Mouse (Mus musculus): ENCODE data around the gene Dlx2. TPM values are rescaled to one million over a fixed set of nuclear protein-coding genes. Genes with fewer than 3 reads are reported as not detected.

Dlx2 gene
- polyA plus RNA-seq (2014; fragmentation: Nextera tagmentation; extraction: Ambion mirVana): 0.08 and 0.39 TPM in 2 replicates

GRCm38 (mm10) chr2:71546640-71547071 is at the start of gene Dlx2:
Gene Dlx2, minus strand, starts transcription at chr2:71546754.
- ATAC-seq (ENCODE audit: insufficient number of reproducible peaks, insufficient read depth, low FRiP score, low read depth): no peak
- peaks cover 93% of the 10 kb centered on the region for H3K27me3 ChIP-seq (ENCODE audit: control insufficient read depth, insufficient read depth, low read length)
- H3K4me3 ChIP-seq (ENCODE audit: control insufficient read depth in 1 of 2, insufficient read depth in 1 of 2, low read depth in 1 of 2, low read length in 2 of 2): peak within 1 kb of the TSS; percentile 43 to 46
- H3K4me2 ChIP-seq (ENCODE audit: low read length): peak within 1 kb of the TSS; percentile 81
- H3K9ac ChIP-seq (ENCODE audit: low read length): 0 out of 2 replicates have a peak within 1 kb of the TSS, but pooled peaks have one; percentile 12
- WGBS: 1% methylated on average over 37 of the region's 37 CpGs
- H3K9me3 ChIP-seq (ENCODE audit: control insufficient read depth, low read length): no peaks in the 10 kb centered on the region
- no peaks in the 10 kb centered on the region for H3K36me3 ChIP-seq (ENCODE audit: control insufficient read depth, insufficient read depth, low read length)
- no peak within 1 kb of the TSS for H3K27ac ChIP-seq (replicated peaks in 1 of 2; ENCODE audit: control insufficient read depth in 1 of 2, insufficient read depth in 1 of 2, low read depth in 2 of 2, low read length in 2 of 2)
- peaks cover 9 to 21% of the 10 kb centered on the region in 2 experiments for H3K4me1 ChIP-seq (ENCODE audit: control insufficient read depth in 2 of 2, insufficient read depth in 2 of 2, low read length in 2 of 2)

- Histone ChIP-seq H3K27me3 (ENCODE audit: control insufficient read depth, insufficient read depth, low read length) (peaks cover 9% of the 10 kb centered on the region), H3K4me1 (ENCODE audit: control insufficient read depth in 2 of 2, insufficient read depth in 2 of 2, low read length in 2 of 2) (0 out of 4 replicates have a peak, but pooled peaks cover 0 to 2% of the 10 kb centered on the region in 2 experiments), H3K9me3 (ENCODE audit: control insufficient read depth, low read length) (no peaks in the 10 kb centered on the region), H3K27ac (replicated peaks in 1 of 2; ENCODE audit: control insufficient read depth in 1 of 2, insufficient read depth in 1 of 2, low read depth in 2 of 2, low read length in 2 of 2) (no peak overlapping the region), H3K36me3 (ENCODE audit: control insufficient read depth, insufficient read depth, low read length) (no peaks in the 10 kb centered on the region), H3K4me3 (ENCODE audit: control insufficient read depth in 1 of 2, insufficient read depth in 1 of 2, low read depth in 1 of 2, low read length in 2 of 2) (no peak overlapping the region), H3K4me2 (ENCODE audit: low read length) (no peak overlapping the region), H3K9ac (ENCODE audit: low read length) (no peak overlapping the region)
- no peak for ATAC-seq (ENCODE audit: insufficient number of reproducible peaks, insufficient read depth, low FRiP score, low read depth)
- 78% methylated on average over 7 of the region's 7 CpGs for WGBS
Measured at GRCm38 (mm10) chr2:71594466-71594865, 47.9 kb upstream of the Dlx2 start.

- WGBS: 87% methylated on average over 9 of the region's 9 CpGs
- Histone ChIP-seq H3K4me3 (ENCODE audit: control insufficient read depth in 1 of 2, insufficient read depth in 1 of 2, low read depth in 1 of 2, low read length in 2 of 2) (no peak overlapping the region), H3K4me1 (ENCODE audit: control insufficient read depth in 2 of 2, insufficient read depth in 2 of 2, low read length in 2 of 2) (no peaks in the 10 kb centered on the region), H3K27ac (replicated peaks in 1 of 2; ENCODE audit: control insufficient read depth in 1 of 2, insufficient read depth in 1 of 2, low read depth in 2 of 2, low read length in 2 of 2) (no peak overlapping the region), H3K4me2 (ENCODE audit: low read length) (no peak overlapping the region), H3K9ac (ENCODE audit: low read length) (no peak overlapping the region), H3K36me3 (ENCODE audit: control insufficient read depth, insufficient read depth, low read length) (no peaks in the 10 kb centered on the region), H3K9me3 (ENCODE audit: control insufficient read depth, low read length) (no peaks in the 10 kb centered on the region), H3K27me3 (ENCODE audit: control insufficient read depth, insufficient read depth, low read length) (no peaks in the 10 kb centered on the region)
- ATAC-seq (ENCODE audit: insufficient number of reproducible peaks, insufficient read depth, low FRiP score, low read depth): no peak
Measured at GRCm38 (mm10) chr2:71589114-71589513, 42.6 kb upstream of the Dlx2 start.

- H3K4me3 ChIP-seq (ENCODE audit: control insufficient read depth in 1 of 2, insufficient read depth in 1 of 2, low read depth in 1 of 2, low read length in 2 of 2): peak overlapping the region; percentile 55 to 69
- H3K4me2 ChIP-seq (ENCODE audit: low read length): peak overlapping the region; percentile 75
- H3K27ac ChIP-seq (replicated peaks in 1 of 2; ENCODE audit: control insufficient read depth in 1 of 2, insufficient read depth in 1 of 2, low read depth in 2 of 2, low read length in 2 of 2): no peak overlapping the region
- no peaks in the 10 kb centered on the region for H3K9me3 ChIP-seq (ENCODE audit: control insufficient read depth, low read length)
- peaks cover 0 to 8% of the 10 kb centered on the region in 2 experiments; a peak in 2 of 4 replicates for H3K4me1 ChIP-seq (ENCODE audit: control insufficient read depth in 2 of 2, insufficient read depth in 2 of 2, low read length in 2 of 2)
- WGBS: 64% methylated on average over 5 of the region's 5 CpGs
- ATAC-seq (ENCODE audit: insufficient number of reproducible peaks, insufficient read depth, low FRiP score, low read depth): no peak
- no peaks in the 10 kb centered on the region for H3K27me3 ChIP-seq (ENCODE audit: control insufficient read depth, insufficient read depth, low read length)
- no peaks in the 10 kb centered on the region for H3K36me3 ChIP-seq (ENCODE audit: control insufficient read depth, insufficient read depth, low read length)
- peak overlapping the region; percentile 67 for H3K9ac ChIP-seq (ENCODE audit: low read length)
Measured at GRCm38 (mm10) chr2:71581488-71581887, 34.9 kb upstream of the Dlx2 start.

GRCm38 (mm10) chr2:71580632-71581466 is 34.3 kb upstream of the Dlx2 start:
- 8% methylated on average over 50 of the region's 50 CpGs for WGBS
- peak overlapping the region; percentile 75 for H3K4me2 ChIP-seq (ENCODE audit: low read length)
- no peak overlapping the region for H3K27ac ChIP-seq (replicated peaks in 1 of 2; ENCODE audit: control insufficient read depth in 1 of 2, insufficient read depth in 1 of 2, low read depth in 2 of 2, low read length in 2 of 2)
- peaks cover 0 to 8% of the 10 kb centered on the region in 2 experiments; a peak in 2 of 4 replicates for H3K4me1 ChIP-seq (ENCODE audit: control insufficient read depth in 2 of 2, insufficient read depth in 2 of 2, low read length in 2 of 2)
- peak overlapping the region; percentile 67 for H3K9ac ChIP-seq (ENCODE audit: low read length)
- H3K27me3 ChIP-seq (ENCODE audit: control insufficient read depth, insufficient read depth, low read length): no peaks in the 10 kb centered on the region
- no peak for ATAC-seq (ENCODE audit: insufficient number of reproducible peaks, insufficient read depth, low FRiP score, low read depth)
- no peaks in the 10 kb centered on the region for H3K9me3 ChIP-seq (ENCODE audit: control insufficient read depth, low read length)
- H3K36me3 ChIP-seq (ENCODE audit: control insufficient read depth, insufficient read depth, low read length): no peaks in the 10 kb centered on the region
- peak overlapping the region; percentile 55 to 69 for H3K4me3 ChIP-seq (ENCODE audit: control insufficient read depth in 1 of 2, insufficient read depth in 1 of 2, low read depth in 1 of 2, low read length in 2 of 2)

GRCm38 (mm10) chr2:71577059-71577458 is 30.5 kb upstream of the Dlx2 start:
- ATAC-seq (ENCODE audit: insufficient number of reproducible peaks, insufficient read depth, low FRiP score, low read depth): no peak
- Histone ChIP-seq H3K4me1 (ENCODE audit: control insufficient read depth in 2 of 2, insufficient read depth in 2 of 2, low read length in 2 of 2) (peaks cover 0 to 4% of the 10 kb centered on the region in 2 experiments; a peak in 2 of 4 replicates), H3K9ac (ENCODE audit: low read length) (no peak overlapping the region)

GRCm38 (mm10) chr2:71573736-71574135 is 27.2 kb upstream of the Dlx2 start:
- H3K9me3 ChIP-seq (ENCODE audit: control insufficient read depth, low read length): no peaks in the 10 kb centered on the region
- 46% methylated on average over 4 of the region's 4 CpGs for WGBS
- no peak for ATAC-seq (ENCODE audit: insufficient number of reproducible peaks, insufficient read depth, low FRiP score, low read depth)
- no peak overlapping the region for H3K4me2 ChIP-seq (ENCODE audit: low read length)
- H3K36me3 ChIP-seq (ENCODE audit: control insufficient read depth, insufficient read depth, low read length): no peaks in the 10 kb centered on the region
- no peak overlapping the region for H3K27ac ChIP-seq (replicated peaks in 1 of 2; ENCODE audit: control insufficient read depth in 1 of 2, insufficient read depth in 1 of 2, low read depth in 2 of 2, low read length in 2 of 2)
- H3K27me3 ChIP-seq (ENCODE audit: control insufficient read depth, insufficient read depth, low read length): 0 out of 2 replicates have a peak, but pooled peaks cover 3% of the 10 kb centered on the region
- no peaks in the 10 kb centered on the region for H3K4me1 ChIP-seq (ENCODE audit: control insufficient read depth in 2 of 2, insufficient read depth in 2 of 2, low read length in 2 of 2)
- no peak overlapping the region for H3K9ac ChIP-seq (ENCODE audit: low read length)
- H3K4me3 ChIP-seq (ENCODE audit: control insufficient read depth in 1 of 2, insufficient read depth in 1 of 2, low read depth in 1 of 2, low read length in 2 of 2): no peak overlapping the region

More at GRCm38 (mm10) chr2:71577059-71577458, 30.5 kb upstream of the Dlx2 start:
- H3K4me3 ChIP-seq (ENCODE audit: control insufficient read depth in 1 of 2, insufficient read depth in 1 of 2, low read depth in 1 of 2, low read length in 2 of 2): no peak overlapping the region
- H3K27me3 ChIP-seq (ENCODE audit: control insufficient read depth, insufficient read depth, low read length): 0 out of 2 replicates have a peak, but pooled peaks cover 3% of the 10 kb centered on the region
- WGBS: 76% methylated on average over 2 of the region's 2 CpGs
- no peaks in the 10 kb centered on the region for H3K36me3 ChIP-seq (ENCODE audit: control insufficient read depth, insufficient read depth, low read length)
- H3K27ac ChIP-seq (replicated peaks in 1 of 2; ENCODE audit: control insufficient read depth in 1 of 2, insufficient read depth in 1 of 2, low read depth in 2 of 2, low read length in 2 of 2): no peak overlapping the region
- no peak overlapping the region for H3K4me2 ChIP-seq (ENCODE audit: low read length)
- no peaks in the 10 kb centered on the region for H3K9me3 ChIP-seq (ENCODE audit: control insufficient read depth, low read length)
